Mouse (Mus musculus): Measurements from ENCODE around the gene C330007P06Rik. TPM values are rescaled to one million over a fixed set of nuclear protein-coding genes. Genes with fewer than 3 reads are reported as not detected.
A peak's percentile ranks its signal among the peaks of the same experiment; 100 is the strongest.

Gene C330007P06Rik
- total RNA-seq, 4 experiments from 2014 or later: 9.5 to 14.2 (median 10.5) TPM

DNA sequence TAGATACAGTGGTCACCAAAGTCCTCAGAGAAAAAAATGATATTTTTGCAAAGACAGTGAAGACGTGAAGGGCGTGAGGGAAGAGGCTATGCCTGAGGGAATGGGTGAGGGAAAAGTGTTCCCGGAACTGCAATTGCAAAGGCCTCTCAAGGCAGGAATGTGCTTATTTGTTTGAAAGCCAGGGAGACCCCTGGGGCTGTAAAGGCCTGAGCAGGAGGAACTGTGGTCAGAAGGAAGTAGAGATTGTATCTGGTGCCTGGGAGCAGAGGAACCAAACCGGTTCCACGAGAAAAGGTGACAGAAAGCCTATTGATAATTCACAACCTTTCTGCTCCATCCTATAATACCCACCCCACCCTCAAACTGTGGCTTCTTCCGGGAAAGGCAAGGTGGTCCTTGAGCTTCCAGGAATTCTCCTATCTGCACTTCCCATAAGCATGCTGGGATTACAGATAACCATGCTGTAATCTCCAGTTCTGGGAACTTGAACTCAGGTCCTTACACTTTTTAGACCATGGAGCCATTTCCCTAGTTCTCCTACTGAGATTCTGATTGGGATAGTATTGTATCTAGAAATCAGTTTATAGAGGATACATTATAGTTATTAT is 36.7 kb downstream of the C330007P06Rik start:
- DNase-seq (ENCODE audit: low spot score in 2 of 2): no peak

DNA sequence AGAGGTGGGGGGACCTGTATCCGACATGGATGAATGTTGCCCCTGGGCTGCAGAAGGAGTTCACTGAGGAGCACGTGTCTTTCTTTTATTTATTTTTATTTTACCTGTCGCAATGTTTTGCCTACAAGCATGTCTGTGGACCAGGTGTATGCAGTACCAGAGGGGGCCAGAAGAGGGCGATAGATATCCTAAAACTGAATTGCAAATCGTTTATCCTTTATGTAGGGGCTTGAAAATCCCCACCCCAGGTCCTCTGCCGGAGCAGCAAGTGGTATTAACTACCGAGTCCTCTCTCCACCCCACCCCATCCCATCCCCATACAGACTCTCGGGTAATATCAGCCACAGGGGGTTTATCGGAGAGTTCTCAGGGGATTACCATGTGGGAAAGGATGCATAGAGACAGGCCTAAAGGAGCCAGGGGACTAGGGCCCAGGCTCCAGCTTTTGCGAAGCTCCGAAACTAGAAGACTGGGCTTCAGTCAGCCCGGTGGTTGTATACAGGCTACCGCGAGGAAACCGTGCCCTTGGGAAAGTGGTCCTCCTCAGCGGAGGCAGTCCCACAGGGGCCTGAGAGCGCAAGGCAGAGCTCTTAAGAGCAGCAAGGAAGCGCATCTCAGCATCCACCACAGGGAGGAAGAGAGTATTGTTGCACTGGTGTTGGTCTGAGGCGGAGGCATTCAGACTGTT is 40.4 kb downstream of the C330007P06Rik start:
- peak; percentile 32 to 35 for DNase-seq (ENCODE audit: low spot score in 2 of 2)

DNA sequence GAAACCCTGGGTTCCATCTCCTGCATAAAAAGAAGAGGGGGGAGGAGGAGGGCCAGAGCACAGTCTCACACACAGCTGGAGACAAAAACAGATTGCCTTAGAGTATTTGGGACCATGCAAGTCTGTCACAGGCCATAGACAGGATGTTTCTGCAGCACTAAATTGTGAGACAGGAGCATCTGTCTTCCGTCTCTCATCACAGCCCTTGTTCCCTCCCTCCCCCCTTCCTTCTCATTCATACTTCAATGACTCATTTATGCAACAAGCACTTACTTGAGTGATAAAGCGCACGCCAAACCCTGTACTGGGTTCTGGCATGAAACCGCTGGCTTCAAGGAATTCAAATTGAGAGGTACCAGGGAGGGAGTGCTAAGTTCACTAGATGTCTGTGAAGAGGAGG is 42.3 kb downstream of the C330007P06Rik start:
- DNase-seq (ENCODE audit: low spot score in 2 of 2): no peak

DNA sequence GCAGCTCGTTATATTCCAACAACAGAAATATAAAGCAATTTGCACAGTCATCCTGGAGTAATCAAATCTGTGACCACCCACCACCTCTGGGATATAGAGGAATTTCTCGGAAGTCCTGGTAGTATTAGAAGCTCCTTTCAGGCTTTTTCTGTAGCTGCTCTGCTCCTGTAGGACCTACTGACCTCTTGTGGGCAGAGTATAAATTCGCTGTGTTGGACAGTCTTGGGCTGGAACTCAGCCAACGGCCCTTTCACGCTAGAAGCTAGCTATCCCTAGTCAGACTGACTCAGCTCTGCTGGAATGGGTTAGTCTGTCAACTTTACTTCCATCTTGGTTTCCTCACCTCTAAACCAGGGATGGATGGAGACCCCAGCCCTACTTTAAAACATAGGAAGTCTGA is 43.6 kb downstream of the C330007P06Rik start:
- peak; percentile 13 to 36 for DNase-seq (ENCODE audit: low spot score in 2 of 2)

DNA sequence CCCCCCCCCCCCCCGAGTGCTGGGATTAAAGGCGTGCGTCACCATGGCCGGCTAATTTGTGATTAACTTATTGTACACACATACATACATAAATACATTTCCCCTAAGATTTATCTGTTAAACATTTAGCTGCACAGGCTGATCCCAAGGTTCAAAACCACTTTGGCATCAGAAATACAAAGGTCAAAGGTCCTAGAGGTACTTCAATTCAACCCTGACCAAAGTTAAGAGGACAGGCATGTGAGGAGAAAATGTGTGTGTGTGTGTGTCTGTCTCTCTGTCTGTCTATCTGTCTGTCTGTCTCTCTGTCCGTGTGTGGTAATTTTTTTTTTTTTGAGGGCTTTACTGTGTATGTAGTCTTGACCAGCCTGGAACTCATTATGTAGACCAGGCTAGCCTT is 47.0 kb downstream of the C330007P06Rik start:
- no peak for DNase-seq (ENCODE audit: low spot score in 2 of 2)

DNA sequence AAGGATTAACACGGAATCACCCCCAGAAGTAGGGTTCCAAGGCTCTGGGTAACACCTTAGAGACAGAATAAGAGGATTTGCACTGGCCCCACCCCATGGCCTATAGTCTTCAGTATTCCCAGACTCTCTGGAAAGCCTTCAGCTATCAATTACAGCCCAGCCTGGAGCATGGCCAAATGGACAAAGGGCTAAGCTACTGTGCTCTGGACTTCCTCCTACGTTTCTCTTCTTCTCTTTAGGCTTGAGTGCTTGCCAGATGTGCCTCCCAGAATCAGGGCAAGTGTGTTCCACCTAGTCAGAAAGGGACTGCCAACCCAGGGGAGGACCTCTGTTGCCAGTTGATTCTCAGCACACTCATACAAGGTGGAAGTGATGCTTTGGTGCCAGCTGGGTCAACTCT is 48.9 kb downstream of the C330007P06Rik start:
- no peak for DNase-seq (ENCODE audit: low spot score in 2 of 2)

DNA sequence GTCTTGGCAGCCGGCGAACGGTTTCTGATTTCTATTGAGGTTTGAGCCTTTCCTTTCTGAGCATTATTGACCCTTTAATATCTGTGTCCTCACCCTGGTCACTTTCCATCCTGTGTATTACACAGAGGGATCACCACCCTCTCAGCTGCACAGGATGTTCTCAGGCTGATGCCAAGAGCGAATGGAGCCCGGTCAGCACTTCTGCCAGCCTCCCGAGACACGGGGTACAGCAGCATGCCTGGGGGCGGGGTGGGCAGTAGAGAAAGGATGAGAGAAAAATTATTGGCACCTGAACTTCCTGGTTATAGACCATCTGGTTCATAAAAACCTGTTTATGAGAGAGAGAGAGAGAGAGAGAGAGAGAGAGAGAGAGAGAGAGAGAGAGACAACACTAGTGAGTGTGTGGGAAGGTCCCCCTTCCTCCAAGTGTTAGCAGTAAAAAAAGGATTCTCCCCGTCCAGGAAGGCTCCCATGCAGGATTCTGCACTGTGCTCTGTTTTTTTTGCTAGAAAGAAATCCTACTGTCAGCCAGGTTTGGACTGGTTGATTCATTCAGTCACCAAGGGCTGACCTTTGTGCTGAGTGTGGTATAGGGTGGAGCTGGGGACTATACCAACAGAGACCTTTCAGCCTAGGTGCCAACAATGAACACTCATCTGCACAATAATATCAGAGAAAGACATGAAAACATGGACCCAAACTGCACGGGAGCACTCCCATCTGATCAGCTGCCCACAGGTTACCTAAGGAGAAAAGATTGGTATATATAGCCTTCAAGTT is 49.8 kb downstream of the C330007P06Rik start:
- no peak for DNase-seq (ENCODE audit: low spot score in 2 of 2)

DNA sequence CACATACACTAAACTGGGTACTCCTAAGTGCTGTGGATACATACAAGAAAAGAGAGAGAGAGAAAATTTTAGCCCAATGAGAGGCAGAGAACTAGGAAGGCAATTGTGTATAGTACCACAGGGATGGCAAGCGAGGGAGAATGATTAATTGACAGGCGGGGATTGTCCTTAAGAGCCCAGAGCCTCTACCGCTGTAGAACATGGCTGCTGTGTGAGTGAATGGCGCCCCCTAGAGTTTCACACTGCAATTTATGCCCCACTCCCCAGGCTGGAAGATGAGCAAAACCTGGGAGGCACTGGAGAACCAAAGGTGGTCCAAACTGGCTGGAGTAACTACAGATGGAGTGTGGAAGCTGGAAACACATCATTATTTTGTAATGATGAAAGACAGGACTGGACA is 53.7 kb downstream of the C330007P06Rik start:
- peak; percentile 11 to 21 for DNase-seq (ENCODE audit: low spot score in 2 of 2)

DNA sequence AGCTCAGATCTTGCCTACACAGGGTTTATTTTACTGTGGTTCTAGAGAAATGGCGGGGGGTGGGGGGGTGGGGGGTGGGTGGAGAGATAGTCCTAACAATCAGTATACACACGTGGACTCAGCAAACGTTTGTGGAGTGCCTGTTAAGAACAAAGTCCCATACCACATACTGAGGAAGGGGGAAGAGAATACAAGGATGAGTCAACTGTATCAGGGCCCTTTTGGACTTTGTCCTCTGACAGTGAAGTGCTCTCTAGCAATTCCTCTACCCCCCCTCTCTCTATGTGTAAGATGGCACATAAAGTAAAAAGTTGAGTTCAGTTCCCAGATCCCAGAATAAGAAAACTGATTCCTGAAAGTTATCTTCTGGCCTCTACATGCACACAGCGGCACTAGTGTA is 54.3 kb downstream of the C330007P06Rik start:
- no peak for DNase-seq (ENCODE audit: low spot score in 2 of 2)

DNA sequence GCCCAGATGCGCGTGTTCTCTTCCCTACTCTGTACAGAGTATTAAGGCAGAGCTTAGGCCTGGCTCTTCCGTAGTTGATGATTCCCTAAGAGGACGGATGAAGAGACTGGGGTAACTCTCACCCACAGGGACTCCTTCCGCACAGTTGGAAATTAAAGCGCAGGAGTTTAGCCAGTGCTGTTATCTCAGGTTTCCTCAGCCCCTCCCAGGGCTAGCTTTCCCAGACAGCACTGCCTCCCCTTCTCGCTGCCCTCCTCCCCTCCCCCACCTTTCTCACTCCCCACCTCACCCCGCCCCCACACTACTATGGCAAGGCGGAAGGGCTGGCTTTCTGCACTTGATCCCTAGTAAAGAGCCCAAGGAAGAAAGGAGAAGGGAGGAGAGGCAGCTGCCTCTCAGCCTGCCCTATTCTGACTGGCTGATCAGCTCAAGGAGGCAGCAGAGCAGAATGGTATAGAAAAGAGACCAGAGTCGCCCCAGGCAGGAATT is 56.9 kb downstream of the C330007P06Rik start:
- no peak for DNase-seq (ENCODE audit: low spot score in 2 of 2)

DNA sequence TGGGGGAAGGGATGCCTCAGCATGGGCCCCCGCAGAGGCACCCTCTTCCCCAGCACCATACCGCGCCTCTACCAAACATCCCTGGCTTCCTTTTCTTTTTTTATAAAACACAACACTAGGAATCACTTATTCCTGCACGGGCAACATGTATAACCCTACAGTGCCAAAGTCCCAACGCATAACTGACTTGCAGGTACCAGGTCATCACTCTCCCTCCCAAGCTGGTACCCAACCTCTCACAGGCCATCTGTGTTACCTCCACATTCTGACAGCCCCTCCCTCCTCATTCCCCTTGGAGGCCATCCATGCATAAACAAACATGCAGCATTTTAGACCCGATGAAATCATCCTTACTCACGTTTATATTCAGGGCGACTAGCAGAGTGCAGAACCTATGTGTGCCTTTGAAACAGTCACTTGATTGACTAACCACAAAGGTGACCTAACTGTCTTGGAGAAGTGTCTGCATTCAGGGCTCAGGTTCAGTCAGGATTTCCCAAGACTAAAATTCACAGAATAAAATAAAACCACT is 57.5 kb downstream of the C330007P06Rik start:
- no peak for DNase-seq (ENCODE audit: low spot score in 2 of 2)

DNA sequence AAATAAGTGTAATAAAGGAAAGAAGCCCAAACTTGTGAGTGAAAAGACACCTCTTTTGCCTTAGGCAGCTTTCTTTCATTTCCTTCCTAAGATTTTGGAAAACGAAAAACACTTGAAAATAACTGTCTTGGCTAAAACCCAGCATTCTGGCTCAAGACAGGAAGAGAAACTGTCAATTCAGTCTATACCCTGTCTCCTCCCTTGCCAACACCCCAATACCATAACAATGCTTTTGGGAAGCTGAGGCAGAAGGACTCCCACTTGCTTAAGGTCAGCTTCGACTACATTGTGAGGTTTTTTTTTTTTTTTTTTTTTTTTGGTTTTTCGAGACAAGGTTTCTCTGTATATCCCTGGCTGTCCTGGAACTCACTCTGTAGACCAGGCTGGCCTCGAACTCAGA is 58.5 kb downstream of the C330007P06Rik start:
- DNase-seq (ENCODE audit: low spot score in 2 of 2): no peak

DNA sequence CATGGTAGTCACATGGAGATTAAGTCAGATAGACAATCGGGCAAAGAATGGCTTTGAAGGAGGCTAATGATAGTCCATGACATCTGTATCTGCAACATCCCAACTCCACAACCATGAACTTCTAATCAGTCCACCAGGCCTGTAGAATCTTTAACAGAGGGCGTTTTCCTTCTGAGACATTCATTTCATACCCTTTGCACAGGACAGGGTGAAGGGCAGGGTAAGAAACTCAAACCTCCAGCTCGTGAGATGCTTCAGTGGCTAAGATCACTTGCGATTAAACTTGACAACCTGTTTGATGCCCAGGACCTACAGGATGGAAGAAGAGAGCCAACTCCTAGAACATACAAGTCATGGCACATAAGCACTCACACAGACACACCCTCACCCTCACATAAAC is 58.9 kb downstream of the C330007P06Rik start:
- DNase-seq (ENCODE audit: low spot score in 2 of 2): no peak

DNA sequence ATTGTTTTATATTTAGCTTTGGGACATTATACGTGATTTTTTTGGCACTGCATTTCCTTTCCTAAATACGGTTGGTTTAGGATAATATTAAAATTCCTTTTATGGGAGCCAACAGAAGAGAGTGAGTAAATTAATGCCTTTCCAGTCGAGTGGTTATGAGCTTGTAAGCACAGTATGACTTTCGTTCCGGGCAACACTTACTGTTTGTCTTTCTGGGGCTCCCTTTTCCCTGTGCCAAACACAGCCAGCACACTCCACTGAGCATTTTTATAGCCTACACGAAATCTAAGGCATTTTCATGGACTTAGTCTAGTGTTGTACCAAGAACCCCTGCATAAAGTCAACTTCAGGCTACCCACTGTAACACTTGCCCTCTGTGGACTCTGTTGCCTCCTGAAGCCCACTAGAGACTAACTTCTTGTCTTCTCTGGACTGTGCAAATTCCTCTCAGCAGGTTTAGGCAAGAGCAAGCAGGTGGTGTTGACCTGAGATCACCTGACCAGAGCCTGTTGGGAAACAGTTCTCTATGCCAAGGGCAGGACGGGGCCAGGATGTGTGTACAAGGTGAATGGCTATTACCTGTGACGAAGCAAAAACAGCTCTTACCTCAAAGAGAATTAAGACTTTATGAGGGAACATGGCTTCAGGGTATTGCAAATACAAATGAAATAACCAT is 59.6 kb downstream of the C330007P06Rik start:
- DNase-seq (ENCODE audit: low spot score in 2 of 2): no peak

DNA sequence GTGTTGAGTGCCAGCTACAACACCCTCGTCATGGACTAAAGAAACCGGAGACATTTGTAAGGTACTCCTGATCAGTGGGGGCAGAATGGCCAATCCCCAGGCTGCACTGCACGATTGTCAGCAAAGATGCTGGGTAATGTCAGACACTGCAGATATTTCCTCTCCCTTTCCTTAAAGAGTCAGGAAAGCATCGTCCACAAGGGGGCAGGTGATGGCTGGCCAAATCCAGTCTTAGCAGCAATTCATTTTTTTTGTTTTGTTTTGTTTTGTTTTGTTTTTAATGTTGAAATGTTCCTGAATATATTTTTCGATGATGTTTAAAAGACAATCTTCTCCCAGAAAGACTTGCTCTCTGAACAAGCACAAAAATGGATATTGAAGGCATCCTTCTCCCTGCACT is 62.5 kb downstream of the C330007P06Rik start:
- DNase-seq (ENCODE audit: low spot score in 2 of 2): no peak

DNA sequence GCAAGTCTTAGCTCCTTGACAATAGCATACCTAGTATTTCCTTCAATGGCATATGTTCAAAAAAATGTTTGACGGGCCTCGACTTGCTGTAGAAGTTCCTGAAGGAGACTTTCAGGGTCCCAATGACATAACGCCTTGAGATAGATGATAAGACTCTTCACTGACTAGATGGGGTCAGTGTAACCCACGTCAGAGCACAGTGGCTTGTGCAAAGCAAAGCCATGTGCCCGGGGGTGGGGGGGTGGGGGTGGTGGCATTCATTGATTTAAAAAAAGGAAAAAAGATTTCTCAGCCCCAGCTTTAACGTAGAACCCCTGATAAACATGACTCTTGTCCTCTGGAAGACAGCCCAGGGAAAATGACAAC is 65.6 kb downstream of the C330007P06Rik start:
- DNase-seq (ENCODE audit: low spot score in 2 of 2): no peak

DNA sequence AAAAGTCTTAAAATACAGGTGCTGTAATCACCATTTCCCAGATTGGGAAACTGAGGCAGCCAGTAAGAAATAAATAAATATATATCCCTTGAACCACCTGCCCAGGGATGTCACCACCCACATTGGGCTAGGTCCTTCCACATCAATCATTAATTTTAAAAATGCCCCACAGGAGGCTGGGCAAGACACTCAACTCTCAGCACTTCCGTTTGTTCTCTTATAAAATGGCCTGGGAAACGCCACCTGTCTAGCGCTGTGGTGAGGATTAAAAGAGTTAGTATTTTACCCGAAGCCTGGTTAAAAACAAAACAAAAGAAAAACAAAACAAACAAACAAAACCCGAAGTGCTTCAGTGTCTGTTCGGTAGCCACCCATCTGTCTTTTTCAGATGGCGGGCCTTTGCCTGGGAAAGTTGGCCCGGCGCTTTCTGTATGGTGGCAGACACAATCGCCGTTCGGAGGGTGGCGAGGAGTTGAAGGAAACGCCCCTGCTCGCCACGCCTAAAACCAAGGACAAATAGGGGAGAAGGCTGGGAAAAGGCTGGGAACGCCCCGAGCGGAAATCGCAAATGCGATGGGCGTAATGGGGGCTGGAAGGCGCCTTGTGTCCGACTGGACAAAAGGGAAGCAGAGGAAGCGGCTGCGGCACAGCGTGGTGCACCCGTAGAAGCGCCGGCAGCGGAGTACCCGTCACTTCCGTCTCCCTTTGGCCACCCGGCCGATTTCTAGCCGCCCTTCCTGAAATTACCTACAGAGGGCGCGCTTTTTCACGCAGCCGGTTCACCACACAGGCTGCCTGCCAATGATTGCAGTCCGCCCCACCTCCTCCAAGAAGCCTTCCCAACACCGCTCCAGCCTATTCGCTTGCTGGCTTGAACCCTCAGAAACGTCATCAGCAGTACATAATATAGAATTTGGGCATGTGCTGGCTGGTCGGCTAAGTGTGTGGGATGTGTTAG is 66.3 kb downstream of the C330007P06Rik start:
- peak; percentile 72 to 81 for DNase-seq (ENCODE audit: low spot score in 2 of 2)

DNA sequence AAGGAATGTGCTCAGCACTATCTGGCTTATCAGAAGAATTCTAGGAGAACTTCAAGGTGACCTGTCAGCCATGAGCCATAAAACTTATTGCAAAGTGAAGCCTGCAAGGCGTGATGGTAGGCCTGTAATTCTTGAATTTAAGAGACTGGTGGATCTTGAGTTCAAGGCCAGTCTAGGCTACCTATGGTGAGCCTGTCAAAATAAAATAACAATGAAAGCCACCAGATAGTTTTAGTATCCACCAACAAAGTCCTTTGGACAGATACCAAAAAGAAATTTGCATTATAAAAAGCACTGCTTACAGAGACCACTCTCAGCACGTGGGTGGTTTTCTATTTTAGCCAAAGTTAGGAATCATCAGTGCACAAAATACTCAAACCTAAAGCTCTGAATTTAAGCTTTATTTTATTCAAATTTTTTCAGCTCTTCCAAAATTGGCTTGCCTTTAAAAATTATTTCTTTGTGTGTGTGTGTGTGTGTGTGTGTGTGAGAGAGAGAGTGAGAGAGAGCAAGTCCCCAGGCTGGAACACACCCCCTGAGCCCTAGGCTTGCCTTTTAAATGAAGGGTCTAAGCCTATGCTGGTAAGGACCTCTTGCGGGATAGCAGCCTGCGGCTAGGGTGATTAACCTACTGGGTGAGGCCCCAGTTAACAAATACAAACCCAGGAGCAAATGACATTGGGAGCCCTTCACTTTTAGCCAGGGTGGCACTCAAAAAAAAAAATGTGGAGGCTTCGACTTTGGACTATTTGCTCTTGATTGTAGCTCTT is 68.3 kb downstream of the C330007P06Rik start:
- DNase-seq (ENCODE audit: low spot score in 2 of 2): no peak

DNA sequence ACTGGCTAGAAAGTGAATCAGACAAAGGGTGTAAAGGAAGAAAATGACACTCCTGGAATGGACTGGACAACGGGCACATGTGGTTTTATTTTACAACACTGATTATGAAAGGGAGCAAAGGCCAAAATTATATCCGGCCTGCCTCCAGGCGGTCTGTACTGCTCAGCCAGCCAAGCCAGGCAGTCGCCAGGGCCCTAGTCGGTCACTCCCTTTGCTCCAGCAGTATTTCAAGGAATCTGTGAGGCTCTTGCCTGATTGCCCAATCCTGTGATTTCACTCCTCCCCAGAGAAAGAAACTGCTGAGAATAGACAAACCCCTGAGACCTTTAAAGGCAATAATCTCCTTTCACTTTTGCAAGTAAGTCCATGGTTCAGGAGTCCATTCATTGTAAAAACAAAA is 69.7 kb downstream of the C330007P06Rik start:
- DNase-seq (ENCODE audit: low spot score in 2 of 2): peak; percentile 12 to 37

DNA sequence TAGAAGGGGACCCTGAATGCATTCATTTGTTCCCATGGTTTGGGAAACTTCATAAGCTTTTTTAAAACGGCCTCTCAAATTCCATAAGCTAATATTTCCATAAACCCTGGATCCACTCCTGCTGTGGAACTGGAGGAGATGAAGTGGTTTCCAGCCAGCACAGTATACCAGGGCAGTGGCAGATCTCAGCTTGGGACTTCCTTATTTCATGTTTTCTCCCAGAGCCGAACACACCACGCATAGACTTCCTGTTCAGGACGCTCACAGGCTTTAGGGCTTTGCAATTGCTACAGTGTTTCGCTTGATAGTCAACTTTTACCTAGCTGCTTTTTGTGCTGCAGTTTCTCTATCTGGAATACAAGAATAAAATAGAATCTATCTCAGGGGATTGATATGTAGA is 70.7 kb downstream of the C330007P06Rik start:
- DNase-seq (ENCODE audit: low spot score in 2 of 2): no peak
